Mouse (Mus musculus): ENCODE data around the gene Ucp2. TPM values are rescaled to one million over a fixed set of nuclear protein-coding genes. Genes with fewer than 3 reads are reported as not detected.
A peak's percentile ranks its signal among the peaks of the same experiment; 100 is the strongest.

Gene Ucp2
- total and polyA plus RNA-seq, 2 experiments from 2014 or later = 234 to 342 TPM

GRCm38 (mm10) chr7:100520663-100521285 is 27.6 kb downstream of the Ucp2 start:
- ATAC-seq (ENCODE audit: insufficient read depth, low read depth) (peak; percentile 63; the same call in 1 of the 2 replicates), DNase-seq (ENCODE audit: low spot score) (peak; percentile 79)
- Histone ChIP-seq H3K27me3 (ENCODE audit: control insufficient read depth, insufficient read depth, low read length) (no peaks in the 10 kb centered on the region), H3K4me1 (ENCODE audit: control insufficient read depth, insufficient read depth) (no peaks in the 10 kb centered on the region), H3K27ac (ENCODE audit: low read depth) (no peak overlapping the region), H3K9me3 (replicated peaks; ENCODE audit: control insufficient read depth, low read length) (no peaks in the 10 kb centered on the region), H3K36me3 (replicated peaks; ENCODE audit: control insufficient read depth, insufficient read depth, low read length) (no peaks in the 10 kb centered on the region), H3K4me3 (ENCODE audit: low read depth, low read length) (no peak overlapping the region), H3K9ac (replicated peaks; ENCODE audit: low read depth, low read length) (no peak overlapping the region), H3K4me2 (ENCODE audit: low read depth, low read length) (no peak overlapping the region)
- 18% methylated on average over 10 of the region's 10 CpGs for WGBS
- TF ChIP-seq EP300 (IDR thresholded peaks at IDR 0.05; ENCODE audit: low read depth) = no peak
- peak; percentile 95 for TF ChIP-seq CTCF (IDR thresholded peaks at IDR 0.05; ENCODE audit: low read depth)

DNA sequence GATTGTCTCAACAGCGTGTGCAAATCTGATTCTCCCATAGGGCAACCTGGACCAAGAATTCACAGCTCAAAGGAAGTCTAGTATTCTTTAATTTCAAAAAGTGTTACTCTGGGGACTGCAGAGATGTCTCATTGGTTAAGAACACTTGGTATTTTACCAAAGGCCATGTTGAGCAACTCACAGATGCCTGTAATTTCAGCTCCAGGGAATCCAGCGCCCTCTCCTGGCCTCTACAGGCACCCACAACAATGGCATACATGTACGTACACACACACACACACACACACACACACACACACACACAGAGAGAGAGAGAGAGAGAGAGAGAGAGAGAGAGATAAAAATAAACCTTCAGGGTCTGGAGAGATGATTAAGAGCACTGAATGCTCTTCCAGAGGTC is 29.1 kb downstream of the Ucp2 start:
- ATAC-seq (ENCODE audit: insufficient read depth, low read depth) = no peak

GRCm38 (mm10) chr7:100524669-100525068 is 31.5 kb downstream of the Ucp2 start:
- H3K36me3 ChIP-seq (replicated peaks; ENCODE audit: control insufficient read depth, insufficient read depth, low read length) = no peaks in the 10 kb centered on the region
- no peak for TF ChIP-seq EP300 (IDR thresholded peaks at IDR 0.05; ENCODE audit: low read depth)
- no peak for TF ChIP-seq CTCF (IDR thresholded peaks at IDR 0.05; ENCODE audit: low read depth)
- DNase-seq (ENCODE audit: low spot score) (no peak), ATAC-seq (ENCODE audit: insufficient read depth, low read depth) (no peak)
- 52% methylated on average over 8 of the region's 8 CpGs for WGBS
- no peaks in the 10 kb centered on the region for H3K27me3 ChIP-seq (ENCODE audit: control insufficient read depth, insufficient read depth, low read length)
- no peaks in the 10 kb centered on the region for H3K9me3 ChIP-seq (replicated peaks; ENCODE audit: control insufficient read depth, low read length)
- H3K4me1 ChIP-seq (ENCODE audit: control insufficient read depth, insufficient read depth) = no peaks in the 10 kb centered on the region
- H3K9ac ChIP-seq (replicated peaks; ENCODE audit: low read depth, low read length) = no peak overlapping the region
- H3K4me3 ChIP-seq (ENCODE audit: low read depth, low read length) = no peak overlapping the region
- no peak overlapping the region for H3K27ac ChIP-seq (ENCODE audit: low read depth)
- no peak overlapping the region for H3K4me2 ChIP-seq (ENCODE audit: low read depth, low read length)

More for the DNA sequence above, 29.1 kb downstream of the Ucp2 start:
- no peaks in the 10 kb centered on the region for H3K36me3 ChIP-seq (replicated peaks; ENCODE audit: control insufficient read depth, insufficient read depth, low read length)
- no peak overlapping the region for H3K4me3 ChIP-seq (ENCODE audit: low read depth, low read length)
- no peaks in the 10 kb centered on the region for H3K27me3 ChIP-seq (ENCODE audit: control insufficient read depth, insufficient read depth, low read length)
- no peak overlapping the region for H3K27ac ChIP-seq (ENCODE audit: low read depth)
- 68% methylated on average over 3 of the region's 3 CpGs for WGBS
- no peak for DNase-seq (ENCODE audit: low spot score)
- TF ChIP-seq CTCF (IDR thresholded peaks at IDR 0.05; ENCODE audit: low read depth) (no peak), EP300 (IDR thresholded peaks at IDR 0.05; ENCODE audit: low read depth) (no peak)
- no peak overlapping the region for H3K4me2 ChIP-seq (ENCODE audit: low read depth, low read length)
- no peaks in the 10 kb centered on the region for H3K9me3 ChIP-seq (replicated peaks; ENCODE audit: control insufficient read depth, low read length)
- H3K9ac ChIP-seq (replicated peaks; ENCODE audit: low read depth, low read length) = no peak overlapping the region
- H3K4me1 ChIP-seq (ENCODE audit: control insufficient read depth, insufficient read depth) = no peaks in the 10 kb centered on the region

- Histone ChIP-seq H3K9ac (replicated peaks; ENCODE audit: low read depth, low read length) (no peak overlapping the region), H3K4me1 (ENCODE audit: control insufficient read depth, insufficient read depth) (no peaks in the 10 kb centered on the region), H3K9me3 (replicated peaks; ENCODE audit: control insufficient read depth, low read length) (no peaks in the 10 kb centered on the region), H3K27ac (ENCODE audit: low read depth) (no peak overlapping the region), H3K4me2 (ENCODE audit: low read depth, low read length) (no peak overlapping the region), H3K36me3 (replicated peaks; ENCODE audit: control insufficient read depth, insufficient read depth, low read length) (no peaks in the 10 kb centered on the region), H3K4me3 (ENCODE audit: low read depth, low read length) (no peak overlapping the region), H3K27me3 (ENCODE audit: control insufficient read depth, insufficient read depth, low read length) (no peaks in the 10 kb centered on the region)
- no peak for ATAC-seq (ENCODE audit: insufficient read depth, low read depth)
- 91% methylated on average over 5 of the region's 5 CpGs for WGBS
- TF ChIP-seq EP300 (IDR thresholded peaks at IDR 0.05; ENCODE audit: low read depth) = no peak
- TF ChIP-seq CTCF (IDR thresholded peaks at IDR 0.05; ENCODE audit: low read depth) = no peak
- DNase-seq (ENCODE audit: low spot score) = no peak
Measured at GRCm38 (mm10) chr7:100530766-100531165, 37.6 kb downstream of the Ucp2 start.

DNA sequence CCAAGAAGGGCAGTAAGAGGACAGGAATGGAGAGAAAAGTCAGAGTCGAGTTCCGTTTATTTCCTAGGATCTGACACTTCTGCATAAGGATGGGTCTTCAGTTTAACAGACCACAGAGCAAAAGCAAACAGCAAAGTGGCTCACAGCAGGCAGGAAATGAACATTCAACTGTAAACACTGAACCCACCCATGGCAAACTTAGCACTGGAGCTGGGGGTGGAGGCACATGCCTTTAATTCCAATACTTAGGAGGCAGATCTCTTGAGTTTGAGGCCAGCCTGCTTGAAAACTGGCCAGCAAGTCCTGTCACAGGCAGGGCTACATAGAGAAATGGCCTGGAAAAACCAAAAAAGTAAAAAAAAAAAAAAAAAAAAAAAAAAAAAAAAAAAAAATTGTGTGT is 40.4 kb downstream of the Ucp2 start:
- Histone ChIP-seq H3K4me1 (ENCODE audit: control insufficient read depth, insufficient read depth) (peaks cover 10% of the 10 kb centered on the region), H3K4me3 (ENCODE audit: low read depth, low read length) (no peak overlapping the region), H3K36me3 (replicated peaks; ENCODE audit: control insufficient read depth, insufficient read depth, low read length) (no peaks in the 10 kb centered on the region), H3K9ac (replicated peaks; ENCODE audit: low read depth, low read length) (no peak overlapping the region), H3K27ac (ENCODE audit: low read depth) (no peak overlapping the region), H3K9me3 (replicated peaks; ENCODE audit: control insufficient read depth, low read length) (no peaks in the 10 kb centered on the region), H3K27me3 (ENCODE audit: control insufficient read depth, insufficient read depth, low read length) (no peaks in the 10 kb centered on the region), H3K4me2 (ENCODE audit: low read depth, low read length) (no peak overlapping the region)
- ATAC-seq (ENCODE audit: insufficient read depth, low read depth) (no peak), DNase-seq (ENCODE audit: low spot score) (no peak)
- TF ChIP-seq CTCF (IDR thresholded peaks at IDR 0.05; ENCODE audit: low read depth) (no peak), EP300 (IDR thresholded peaks at IDR 0.05; ENCODE audit: low read depth) (no peak)
- 66% methylated on average over 2 of the region's 2 CpGs for WGBS

DNA sequence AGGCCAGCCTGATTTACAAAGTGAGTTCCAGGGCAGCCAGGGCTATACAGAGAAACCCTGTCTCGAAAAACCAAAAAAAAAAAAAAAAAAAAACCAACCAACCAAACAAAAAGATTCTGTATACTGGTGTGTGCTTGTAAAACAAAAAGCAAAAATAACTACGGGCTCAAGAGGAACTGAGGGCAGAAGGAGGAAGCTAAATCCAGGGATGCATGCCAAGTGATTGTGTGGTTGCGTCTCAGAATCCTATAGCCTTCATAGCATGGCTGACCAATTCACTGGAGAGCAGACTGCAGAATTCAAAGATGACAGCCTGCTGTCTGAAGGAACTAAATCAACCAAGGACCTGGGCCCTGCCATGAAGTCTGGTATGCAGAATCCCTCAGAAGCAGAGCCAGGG is 41.1 kb downstream of the Ucp2 start:
- DNase-seq (ENCODE audit: low spot score) (no peak), ATAC-seq (ENCODE audit: insufficient read depth, low read depth) (no peak)
- H3K4me2 ChIP-seq (ENCODE audit: low read depth, low read length) = no peak overlapping the region
- peaks cover 10% of the 10 kb centered on the region for H3K4me1 ChIP-seq (ENCODE audit: control insufficient read depth, insufficient read depth)
- H3K27ac ChIP-seq (ENCODE audit: low read depth) = no peak overlapping the region
- H3K9me3 ChIP-seq (replicated peaks; ENCODE audit: control insufficient read depth, low read length) = no peaks in the 10 kb centered on the region
- no peak overlapping the region for H3K9ac ChIP-seq (replicated peaks; ENCODE audit: low read depth, low read length)
- 74% methylated on average over 3 of the region's 3 CpGs for WGBS
- no peaks in the 10 kb centered on the region for H3K27me3 ChIP-seq (ENCODE audit: control insufficient read depth, insufficient read depth, low read length)
- H3K36me3 ChIP-seq (replicated peaks; ENCODE audit: control insufficient read depth, insufficient read depth, low read length) = peaks cover 6% of the 10 kb centered on the region
- no peak overlapping the region for H3K4me3 ChIP-seq (ENCODE audit: low read depth, low read length)
- TF ChIP-seq CTCF (IDR thresholded peaks at IDR 0.05; ENCODE audit: low read depth) = no peak
- no peak for TF ChIP-seq EP300 (IDR thresholded peaks at IDR 0.05; ENCODE audit: low read depth)

Measured in heart, postnatal 0 days (tissue).